Mouse (Mus musculus) fat pad, adult 2 months (tissue): Measurements from ENCODE around the gene Nfia.

Source experiments
- DNase-seq: peaks from one replicate; pipeline ENCODE4 v3.0.0-alpha.2; 2011; ENCODE audit warnings: low read depth, low spot score; ENCODE audit errors: extremely low read depth

Nfia gene

DNA sequence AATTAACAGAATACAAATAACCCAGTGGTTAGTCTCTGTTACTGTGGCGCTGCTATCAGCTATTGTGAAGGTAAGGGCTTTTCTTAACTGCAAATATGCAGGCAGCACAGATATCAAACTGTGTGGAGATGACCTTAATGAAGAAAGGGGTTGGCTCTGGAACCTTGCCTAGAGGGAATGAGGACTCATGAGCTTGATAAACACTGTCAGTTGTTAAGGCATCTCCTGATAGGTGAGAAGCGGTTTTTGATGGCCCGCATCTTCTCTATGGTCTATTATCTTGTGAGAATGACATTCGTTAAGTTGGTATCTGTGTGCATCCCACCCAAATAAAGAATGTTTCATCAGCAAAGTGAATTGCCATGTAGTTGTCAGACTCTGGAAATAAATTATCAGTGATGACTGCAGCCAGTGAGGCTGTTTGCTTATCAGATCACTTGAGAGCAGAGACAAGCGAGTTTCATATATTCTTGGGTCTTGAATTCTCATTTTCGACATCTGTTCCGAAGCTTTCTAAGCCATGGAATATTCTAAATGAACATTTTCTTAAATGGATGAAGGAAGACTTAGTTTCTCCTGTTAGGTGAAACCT is 37.9 kb downstream of the Nfia start:
- no peak for DNase-seq

DNA sequence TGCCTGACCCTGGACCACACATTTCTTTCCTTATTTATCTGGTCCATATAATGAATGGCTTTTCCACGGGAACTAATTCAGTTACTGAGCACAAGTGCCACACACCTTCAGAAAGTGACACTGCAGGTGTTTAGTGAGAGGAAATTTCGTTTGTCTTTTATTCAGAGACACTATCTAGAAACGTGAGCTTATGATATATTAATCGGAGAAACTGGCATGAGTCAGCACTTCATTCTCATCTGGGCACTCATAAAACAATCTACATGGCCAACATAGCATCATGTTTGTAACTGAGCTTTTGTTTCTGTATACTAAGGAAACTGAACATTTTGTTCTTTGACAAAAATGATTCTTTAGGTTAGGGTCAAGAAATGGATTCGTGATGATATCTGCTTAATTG is 40.5 kb downstream of the Nfia start:
- no peak for DNase-seq

GRCm38 (mm10) chr4:97813996-97814395 is 41.5 kb downstream of the Nfia start:
- DNase-seq = no peak

GRCm38 (mm10) chr4:97814515-97814914 is 42.0 kb downstream of the Nfia start:
- DNase-seq = peak; percentile 83

- no peak for DNase-seq
Measured at GRCm38 (mm10) chr4:97816001-97816400, 43.5 kb downstream of the Nfia start.

- no peak for DNase-seq
Measured at GRCm38 (mm10) chr4:97816753-97817152, 44.2 kb downstream of the Nfia start.

DNA sequence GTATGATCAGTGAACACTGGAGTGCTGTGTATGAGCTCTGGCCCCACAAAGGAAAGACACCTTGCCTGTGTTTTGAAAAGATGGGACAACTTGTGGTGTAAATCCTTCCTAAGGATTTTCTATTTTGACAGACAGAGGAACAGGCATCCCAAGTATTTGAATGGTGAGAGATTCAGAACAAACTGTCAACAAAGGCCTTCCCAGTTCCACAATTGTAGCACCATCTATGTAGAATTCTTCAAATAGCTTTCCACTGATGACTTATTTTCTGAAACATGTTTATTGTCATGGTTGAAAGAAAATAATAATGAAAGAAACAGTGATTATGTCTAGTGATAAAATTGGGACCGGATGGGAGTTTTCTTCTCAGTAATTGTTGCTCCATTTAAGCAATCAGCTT is 45.2 kb downstream of the Nfia start:
- DNase-seq = no peak

DNA sequence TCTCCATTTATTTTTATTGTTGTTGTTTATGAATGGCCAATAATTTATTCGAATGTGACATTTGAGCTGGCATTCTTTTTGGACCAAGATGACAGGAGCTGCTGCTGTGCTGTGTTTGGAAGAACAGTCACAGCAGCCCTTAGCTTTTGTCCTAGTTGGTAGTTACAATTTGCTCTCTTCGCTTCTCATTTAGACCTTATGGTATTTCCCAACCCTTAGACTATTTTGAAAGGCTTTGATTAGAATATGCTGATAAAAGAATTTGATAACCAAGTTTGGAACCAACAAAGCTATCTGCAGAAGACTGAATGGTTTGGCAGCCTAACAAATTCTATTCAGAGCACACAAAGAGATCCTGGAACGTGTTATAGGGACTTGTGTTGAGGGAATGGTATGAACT is 46.0 kb downstream of the Nfia start:
- no peak for DNase-seq

DNA sequence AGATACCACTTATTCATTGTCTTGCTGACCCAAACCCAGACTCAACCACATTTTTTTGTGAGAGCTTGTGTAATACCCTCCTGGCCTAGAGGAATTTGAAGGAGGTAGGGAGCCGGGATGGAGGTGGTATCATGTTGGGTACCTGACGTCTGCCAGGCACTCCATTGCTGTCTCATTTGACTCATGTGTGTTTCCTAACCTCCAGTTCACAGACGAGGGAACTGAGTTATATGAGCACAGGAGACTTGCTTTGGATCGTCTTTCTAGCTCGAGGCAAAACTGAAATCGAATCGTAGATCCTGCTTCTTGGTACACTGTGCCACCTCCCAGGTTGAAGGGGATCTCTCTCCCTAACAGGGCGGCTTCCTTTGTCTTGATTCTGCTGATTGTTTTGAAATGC is 46.6 kb downstream of the Nfia start:
- peak; percentile 54 for DNase-seq

GRCm38 (mm10) chr4:97820474-97821259 is 48.1 kb downstream of the Nfia start:
- DNase-seq = no peak

DNA sequence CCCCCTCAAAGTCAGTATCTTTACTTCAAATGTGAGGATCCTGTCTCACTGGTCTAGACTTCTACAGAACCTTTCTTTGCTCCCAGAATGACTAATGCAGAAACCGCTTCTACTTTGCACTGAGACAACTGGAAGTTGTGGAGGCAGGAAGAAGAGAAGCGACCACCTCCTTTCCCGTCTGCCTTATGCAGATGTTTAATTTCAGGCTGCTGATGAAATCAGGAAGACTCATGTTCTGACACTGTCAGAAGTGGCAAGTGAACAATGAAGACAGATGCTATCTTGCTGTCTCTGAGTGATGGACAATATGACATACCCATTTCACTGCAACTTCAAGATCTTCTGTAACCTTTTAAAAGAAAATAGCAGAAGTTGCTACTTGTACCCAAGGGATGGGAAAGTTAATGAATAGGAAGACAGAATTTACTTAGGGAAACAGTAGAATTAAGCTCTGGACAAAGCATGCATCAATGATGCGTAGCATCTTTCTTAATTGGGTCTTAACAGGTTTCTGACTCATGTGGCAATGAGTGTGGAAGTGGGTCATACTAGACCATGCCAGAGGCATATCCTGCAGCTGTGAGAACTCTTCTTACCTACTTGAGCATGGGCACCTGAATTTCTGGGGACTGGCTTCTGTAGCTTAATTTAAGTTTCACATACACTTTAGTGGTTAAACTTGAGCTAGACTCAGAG is 49.2 kb downstream of the Nfia start:
- DNase-seq = no peak

DNA sequence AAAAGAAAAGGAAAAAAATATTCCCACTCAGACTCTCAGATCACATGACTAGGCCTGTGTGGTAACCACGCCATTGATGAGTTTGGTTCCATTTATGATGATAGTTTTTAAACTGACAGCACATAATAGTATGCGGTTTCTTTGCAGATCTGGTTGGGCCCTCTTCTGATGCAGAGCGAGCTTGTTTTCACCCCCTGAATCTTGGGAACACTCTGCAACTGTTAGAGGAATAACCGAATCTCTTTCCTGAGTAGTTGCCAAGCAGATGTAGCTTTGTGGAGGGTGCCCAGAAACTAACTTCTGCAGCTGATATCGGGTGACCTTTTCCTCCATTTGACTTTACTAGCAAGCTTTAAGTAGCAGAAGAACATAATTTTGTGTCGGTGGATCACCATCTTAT is 51.0 kb downstream of the Nfia start:
- no peak for DNase-seq

- DNase-seq = no peak
Measured at GRCm38 (mm10) chr4:97824451-97824850, 51.9 kb downstream of the Nfia start.

DNA sequence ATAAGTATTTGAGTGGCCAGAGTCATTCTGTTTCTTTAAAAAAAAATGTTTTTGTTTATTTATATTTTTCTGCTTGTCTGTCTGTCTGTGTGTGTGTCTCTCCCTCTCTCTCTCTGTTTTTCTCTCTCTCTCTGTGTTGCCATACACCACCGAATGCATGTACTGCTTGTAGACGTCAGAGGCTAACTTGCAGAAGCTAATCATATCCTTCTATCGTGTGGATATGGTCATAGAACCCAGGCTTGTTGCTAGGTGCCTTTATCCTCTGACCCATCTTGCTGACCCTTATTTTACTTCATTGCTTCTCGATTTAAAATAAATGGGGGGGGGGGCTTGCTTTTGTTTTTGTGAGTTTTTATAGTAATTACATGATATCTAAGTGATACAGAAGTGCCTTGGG is 52.9 kb downstream of the Nfia start:
- DNase-seq = no peak

GRCm38 (mm10) chr4:97825841-97826240 is 53.3 kb downstream of the Nfia start:
- no peak for DNase-seq

DNA sequence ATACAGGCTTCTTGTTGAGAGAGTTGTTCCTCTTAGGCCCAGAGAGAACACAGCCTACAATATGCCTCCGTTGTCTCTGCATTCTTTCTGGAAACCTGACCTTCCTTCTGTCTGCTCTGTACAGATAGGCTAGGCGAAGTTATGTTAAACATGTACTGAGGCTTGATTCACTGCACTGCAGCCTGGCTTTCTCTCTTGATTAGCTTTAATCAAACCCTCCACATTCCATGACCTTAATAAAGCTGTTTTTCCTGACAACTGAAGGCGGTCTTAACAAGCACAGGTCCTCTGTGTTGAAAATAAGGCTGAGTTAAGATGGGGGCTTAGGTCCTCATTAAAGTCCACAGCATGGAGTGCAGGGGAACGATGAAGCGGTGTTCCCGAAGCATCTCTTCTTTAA is 54.6 kb downstream of the Nfia start:
- no peak for DNase-seq

DNA sequence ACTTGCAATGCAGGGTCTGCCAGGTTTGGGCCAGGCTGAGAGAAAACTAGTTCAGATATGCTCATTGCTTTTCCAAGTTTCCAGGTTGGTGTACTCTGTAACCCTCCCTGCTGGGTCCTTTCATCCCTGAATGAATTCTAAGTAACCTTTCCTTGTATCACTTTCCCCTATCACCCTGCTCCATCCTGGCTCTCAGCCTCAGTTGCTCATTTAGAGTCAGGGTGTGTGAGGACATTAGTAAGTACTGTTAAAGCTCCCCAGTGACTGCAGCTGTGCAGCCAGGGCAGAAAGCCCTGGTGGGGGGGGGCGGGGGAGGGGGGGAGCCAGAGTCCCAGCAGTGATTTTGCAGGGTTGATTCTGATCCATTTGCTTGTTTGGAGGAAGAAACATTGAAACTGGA is 56.0 kb downstream of the Nfia start:
- no peak for DNase-seq

DNA sequence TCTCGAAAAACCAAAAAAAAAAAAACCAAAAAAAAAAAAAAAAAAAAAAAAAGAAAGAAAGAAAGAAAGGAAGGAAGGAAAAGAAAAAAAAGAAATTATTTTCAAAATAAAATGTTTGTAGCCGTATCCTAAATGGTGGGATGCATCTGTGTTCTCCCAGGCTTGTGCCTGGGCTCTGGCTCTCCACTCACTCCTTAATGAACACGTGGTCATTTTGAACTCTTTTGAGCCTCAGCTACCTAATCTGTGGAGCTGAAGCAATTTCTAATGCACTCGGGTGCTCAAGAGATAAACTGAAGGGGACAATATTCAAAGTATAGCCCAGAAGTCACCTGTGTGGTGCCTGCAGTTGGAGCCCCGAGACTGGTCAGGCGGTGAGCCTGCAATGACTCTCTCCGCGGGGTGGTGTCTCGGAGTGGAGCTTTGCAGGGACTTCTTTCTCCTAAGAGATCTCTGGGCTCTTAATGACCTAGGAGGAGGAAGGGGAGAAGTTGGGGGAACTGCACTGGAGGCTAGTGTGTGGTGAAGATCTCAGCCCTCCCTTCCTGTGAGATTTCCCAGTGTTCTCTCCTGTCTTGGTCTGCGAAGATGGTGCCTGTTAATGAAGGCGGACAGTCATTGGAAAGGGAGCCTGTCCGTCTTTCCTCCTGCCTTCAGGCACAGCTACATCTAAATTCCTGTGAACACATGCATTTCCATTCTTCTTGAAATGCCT is 57.0 kb downstream of the Nfia start:
- DNase-seq = no peak

GRCm38 (mm10) chr4:97830051-97830853 is 57.7 kb downstream of the Nfia start:
- DNase-seq = no peak

- no peak for DNase-seq
Measured at GRCm38 (mm10) chr4:97830935-97831608, 58.5 kb downstream of the Nfia start.
